Mouse (Mus musculus) ES-E14 (cell line): ENCODE results near the gene Hnrnpc.

ENCODE experiments used
- MAFK ChIP-seq: IDR thresholded peaks from 2 replicates; pipeline ENCODE4 v1.6.1; 2014; ENCODE audit warnings: mild to moderate bottlenecking, low read depth, low read length, inconsistent platforms; ENCODE audit not compliant: insufficient read depth
- ZC3H11A ChIP-seq: IDR thresholded peaks from 2 replicates; pipeline ENCODE4 v1.6.1; 2012; ENCODE audit warnings: low read depth, mild to moderate bottlenecking, inconsistent platforms, low read length, borderline replicate concordance
- ZNF384 ChIP-seq: IDR thresholded peaks from 2 replicates; pipeline ENCODE4 v1.6.1; 2012; ENCODE audit warnings: low read depth, low read length, inconsistent platforms

GRCm38 (mm10) chr14:52024133-52024532 is 79.7 kb downstream of the Hnrnpc start:
- no peak for TF ChIP-seq ZC3H11A
- no peak for TF ChIP-seq MAFK
- no peak for TF ChIP-seq ZNF384
